Mouse (Mus musculus): Measurements from ENCODE around the gene Cilp2. TPM values are rescaled to one million over a fixed set of nuclear protein-coding genes. Genes with fewer than 3 reads are reported as not detected.

The Cilp2 gene
- polyA plus RNA-seq, 1 experiment from 2014 or later: 0.17 TPM

GRCm38 (mm10) chr8:69914526-69914925 lies 27.0 kb upstream of the Cilp2 start:
- DNase-seq (ENCODE audit: low spot score): no peak
- no peak for ATAC-seq
- Histone ChIP-seq H3K4me1 (ENCODE audit: insufficient read depth, low read depth, low read length) (no peaks in the 10 kb centered on the region), H3K4me3 (ENCODE audit: low read depth, low read length) (no peak overlapping the region), H3K9ac (replicated peaks; ENCODE audit: low read depth) (no peak overlapping the region), H3K36me3 (ENCODE audit: insufficient read depth, low read length) (peaks cover 52% of the 10 kb centered on the region), H3K27ac (ENCODE audit: low read length) (no peak overlapping the region), H3K27me3 (replicated peaks; ENCODE audit: insufficient read depth, low read length) (no peaks in the 10 kb centered on the region), H3K9me3 (ENCODE audit: low read length) (no peaks in the 10 kb centered on the region), H3K4me2 (replicated peaks; ENCODE audit: low read depth, low read length) (no peak overlapping the region)
- TF ChIP-seq EP300 (IDR thresholded peaks at IDR 0.05): no peak
- no peak for TF ChIP-seq CTCF (IDR thresholded peaks at IDR 0.05)
- 83% methylated on average over 4 of the region's 4 CpGs for WGBS

DNA sequence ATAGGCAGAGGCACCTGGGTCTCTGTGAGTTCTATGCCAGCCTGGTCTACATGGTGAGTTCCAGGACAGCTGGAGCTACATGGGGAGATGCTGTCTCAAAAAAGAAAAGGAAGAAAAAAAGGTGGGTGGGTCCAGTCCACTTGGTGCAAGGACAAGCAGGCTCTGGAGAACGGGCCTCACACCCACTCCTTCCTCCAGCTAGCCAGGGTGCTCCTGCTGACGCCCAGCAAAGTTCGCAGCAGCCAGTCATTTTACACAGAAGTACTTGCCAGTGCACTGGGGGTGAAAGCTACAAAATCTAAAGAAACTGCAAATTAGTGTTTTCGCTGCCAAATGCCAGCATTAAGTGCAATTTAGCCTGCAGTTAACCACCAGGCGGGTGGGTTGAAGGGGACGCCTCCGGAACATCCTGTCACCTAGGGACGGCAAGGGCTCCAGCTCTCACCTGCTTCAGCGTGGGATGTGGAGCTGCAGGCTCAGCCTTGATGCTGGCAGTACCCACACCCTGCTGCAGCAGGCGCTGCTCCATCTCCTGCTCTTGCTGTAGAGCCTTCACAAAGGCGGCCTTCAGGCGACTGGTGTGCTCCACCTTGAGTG lies 25.1 kb upstream of the Cilp2 start:
- H3K4me3 ChIP-seq (ENCODE audit: low read depth, low read length): no peak overlapping the region
- 82% methylated on average over 12 of the region's 12 CpGs for WGBS
- TF ChIP-seq EP300 (IDR thresholded peaks at IDR 0.05) (no peak), CTCF (IDR thresholded peaks at IDR 0.05) (no peak)

DNA sequence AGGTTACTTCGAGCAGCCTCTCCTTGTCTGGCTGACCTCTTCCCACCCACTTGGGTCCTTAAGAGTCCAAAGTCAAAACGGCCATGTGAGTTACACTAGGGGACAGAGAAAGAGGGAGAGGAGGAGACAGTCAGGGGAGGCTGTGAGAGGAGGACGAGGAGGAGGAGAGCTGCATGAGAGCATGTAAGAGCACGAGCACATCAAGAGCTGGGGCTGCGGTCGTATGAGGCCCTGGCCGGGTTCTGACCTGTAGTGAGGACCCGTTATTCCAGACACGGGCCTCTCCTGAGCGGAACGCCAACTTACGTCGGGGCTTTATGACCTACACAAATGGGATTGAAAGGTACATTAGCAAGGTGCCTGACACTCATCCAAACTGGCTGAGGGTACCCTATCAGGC lies 24.4 kb upstream of the Cilp2 start:
- TF ChIP-seq CTCF (IDR thresholded peaks at IDR 0.05) (no peak), EP300 (IDR thresholded peaks at IDR 0.05) (no peak)
- H3K27me3 ChIP-seq (replicated peaks; ENCODE audit: insufficient read depth, low read length): no peaks in the 10 kb centered on the region
- no peak overlapping the region for H3K27ac ChIP-seq (ENCODE audit: low read length)
- H3K36me3 ChIP-seq (ENCODE audit: insufficient read depth, low read length): peaks cover 62% of the 10 kb centered on the region
- no peaks in the 10 kb centered on the region for H3K9me3 ChIP-seq (ENCODE audit: low read length)
- H3K9ac ChIP-seq (replicated peaks; ENCODE audit: low read depth): no peak overlapping the region
- DNase-seq (ENCODE audit: low spot score) (no peak), ATAC-seq (no peak)
- no peak overlapping the region for H3K4me2 ChIP-seq (replicated peaks; ENCODE audit: low read depth, low read length)
- H3K4me1 ChIP-seq (ENCODE audit: insufficient read depth, low read depth, low read length): no peaks in the 10 kb centered on the region
- H3K4me3 ChIP-seq (ENCODE audit: low read depth, low read length): no peak overlapping the region
- WGBS: 88% methylated on average over 13 of the region's 13 CpGs

More for the DNA sequence above, 25.1 kb upstream of the Cilp2 start:
- DNase-seq (ENCODE audit: low spot score) (no peak), ATAC-seq (no peak)
- Histone ChIP-seq H3K9ac (replicated peaks; ENCODE audit: low read depth) (no peak overlapping the region), H3K4me1 (ENCODE audit: insufficient read depth, low read depth, low read length) (no peaks in the 10 kb centered on the region), H3K4me2 (replicated peaks; ENCODE audit: low read depth, low read length) (no peak overlapping the region), H3K9me3 (ENCODE audit: low read length) (no peaks in the 10 kb centered on the region), H3K27me3 (replicated peaks; ENCODE audit: insufficient read depth, low read length) (no peaks in the 10 kb centered on the region), H3K27ac (ENCODE audit: low read length) (no peak overlapping the region), H3K36me3 (ENCODE audit: insufficient read depth, low read length) (peaks cover 62% of the 10 kb centered on the region)

GRCm38 (mm10) chr8:69907106-69907505 lies 19.6 kb upstream of the Cilp2 start:
- 78% methylated on average over 2 of the region's 2 CpGs for WGBS
- Histone ChIP-seq H3K9me3 (ENCODE audit: low read length) (no peaks in the 10 kb centered on the region), H3K36me3 (ENCODE audit: insufficient read depth, low read length) (peaks cover 24% of the 10 kb centered on the region; the same call in 1 of the 2 replicates), H3K27ac (ENCODE audit: low read length) (no peak overlapping the region), H3K4me2 (replicated peaks; ENCODE audit: low read depth, low read length) (no peak overlapping the region), H3K4me1 (ENCODE audit: insufficient read depth, low read depth, low read length) (peaks cover 6% of the 10 kb centered on the region), H3K4me3 (ENCODE audit: low read depth, low read length) (no peak overlapping the region), H3K27me3 (replicated peaks; ENCODE audit: insufficient read depth, low read length) (no peaks in the 10 kb centered on the region), H3K9ac (replicated peaks; ENCODE audit: low read depth) (no peak overlapping the region)
- no peak for TF ChIP-seq CTCF (IDR thresholded peaks at IDR 0.05)
- no peak for TF ChIP-seq EP300 (IDR thresholded peaks at IDR 0.05)
- DNase-seq (ENCODE audit: low spot score) (no peak), ATAC-seq (no peak)

DNA sequence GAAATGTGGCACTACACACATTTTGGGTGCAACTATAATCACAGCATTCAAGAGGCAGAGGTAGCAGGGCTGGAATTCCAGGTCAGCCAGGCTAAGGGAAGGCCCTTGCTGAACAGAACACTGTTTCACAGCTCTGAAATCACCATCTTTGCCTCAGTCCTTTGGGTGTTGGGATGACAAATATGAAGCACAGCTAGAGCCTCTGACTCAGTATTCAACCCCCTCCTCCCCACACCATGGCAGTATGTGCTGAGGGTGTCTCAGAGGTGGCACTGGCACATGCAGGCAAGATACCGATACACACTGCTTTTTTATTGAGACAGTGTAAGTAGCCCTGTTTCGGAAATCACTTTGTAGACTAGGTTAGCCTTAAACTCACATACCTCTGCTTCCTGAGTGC lies 18.8 kb upstream of the Cilp2 start:
- H3K36me3 ChIP-seq (ENCODE audit: insufficient read depth, low read length): peaks cover 24% of the 10 kb centered on the region; the same call in 1 of the 2 replicates
- no peak for ATAC-seq
- H3K4me1 ChIP-seq (ENCODE audit: insufficient read depth, low read depth, low read length): peaks cover 10% of the 10 kb centered on the region
- H3K27me3 ChIP-seq (replicated peaks; ENCODE audit: insufficient read depth, low read length): no peaks in the 10 kb centered on the region
- H3K4me2 ChIP-seq (replicated peaks; ENCODE audit: low read depth, low read length): no peak overlapping the region
- whole genome bisulfite sequencing: 91% methylated on average over 2 of the region's 2 CpGs
- no peak for DNase-seq (ENCODE audit: low spot score)
- no peaks in the 10 kb centered on the region for H3K9me3 ChIP-seq (ENCODE audit: low read length)
- no peak overlapping the region for H3K27ac ChIP-seq (ENCODE audit: low read length)
- TF ChIP-seq EP300 (IDR thresholded peaks at IDR 0.05): no peak
- no peak for TF ChIP-seq CTCF (IDR thresholded peaks at IDR 0.05)
- H3K9ac ChIP-seq (replicated peaks; ENCODE audit: low read depth): no peak overlapping the region
- H3K4me3 ChIP-seq (ENCODE audit: low read depth, low read length): no peak overlapping the region

DNA sequence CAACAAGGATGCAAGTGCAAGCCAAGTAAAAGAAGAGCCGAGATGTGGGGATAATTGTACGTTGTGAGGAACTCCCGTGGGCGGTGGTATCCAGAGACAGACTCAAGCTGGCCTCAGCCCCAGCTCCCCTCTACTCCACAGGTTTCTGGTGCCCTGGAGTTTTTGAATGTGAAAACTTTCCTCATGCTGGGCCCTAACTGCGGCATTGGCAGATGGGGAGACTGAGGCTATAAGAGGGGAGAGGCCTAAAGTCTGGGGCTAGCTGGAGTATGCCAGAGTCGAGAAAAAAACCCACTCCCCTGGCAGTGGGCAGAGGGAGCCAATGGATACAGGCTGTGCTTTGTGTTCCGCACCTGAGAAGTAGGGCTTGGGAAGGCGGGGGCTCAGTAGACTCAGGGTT lies 16.6 kb upstream of the Cilp2 start:
- no peak for ATAC-seq
- 78% methylated on average over 8 of the region's 8 CpGs for WGBS
- peaks cover 16% of the 10 kb centered on the region for H3K4me1 ChIP-seq (ENCODE audit: insufficient read depth, low read depth, low read length)
- no peaks in the 10 kb centered on the region for H3K27me3 ChIP-seq (replicated peaks; ENCODE audit: insufficient read depth, low read length)
- TF ChIP-seq EP300 (IDR thresholded peaks at IDR 0.05) (no peak), CTCF (IDR thresholded peaks at IDR 0.05) (no peak)
- H3K9me3 ChIP-seq (ENCODE audit: low read length): no peaks in the 10 kb centered on the region
- no peak overlapping the region for H3K9ac ChIP-seq (replicated peaks; ENCODE audit: low read depth)
- no peak overlapping the region for H3K4me3 ChIP-seq (ENCODE audit: low read depth, low read length)
- DNase-seq (ENCODE audit: low spot score): no peak
- H3K27ac ChIP-seq (ENCODE audit: low read length): no peak overlapping the region
- H3K4me2 ChIP-seq (replicated peaks; ENCODE audit: low read depth, low read length): no peak overlapping the region
- H3K36me3 ChIP-seq (ENCODE audit: insufficient read depth, low read length): peaks cover 7% of the 10 kb centered on the region; the same call in 1 of the 2 replicates
